9 mouse cellular contexts compared by ENCODE assay signal in genomic region chr15:77817417-77817816, GRCm38 (mm10). TPM values are rescaled to one million over a fixed set of nuclear protein-coding genes. Genes with fewer than 3 reads are reported as not detected.
A peak's percentile ranks its signal among the peaks of the same experiment; 100 is the strongest.
DNase-seq lines count a peak whose midpoint lies in the region; ATAC-seq and TF ChIP-seq lines count a peak whose summit lies in the region.
"Had no signal": no experiment of that assay in that cellular context is flagged by ENCODE, and none has a peak within 500 bp of the region (broad histone marks: within the 10 kb centered on the region; RNA-seq: fewer than 3 reads in every experiment).

No protein-coding gene starts in this region.

- no peak for TF ChIP-seq EP300 in heart, adult 2 months (IDR thresholded peaks at IDR 0.05; ENCODE audit: insufficient read depth, low read depth, low read length)

- H3K27ac ChIP-seq in heart, adult 2 months, result peak overlapping the region; percentile 91
- peak overlapping the region; percentile 41 for H3K27ac ChIP-seq in lung, embryonic 16.5 days (ENCODE audit: low read length)
- H3K27ac ChIP-seq in forebrain, embryonic 14.5 days (ENCODE audit: low read depth, low read length), result no peak overlapping the region

- peaks cover 35% of the 10 kb centered on the region for H3K36me3 ChIP-seq in heart, adult 2 months (ENCODE audit: control insufficient read depth, insufficient read depth, low read length)
- H3K36me3 ChIP-seq in lung, embryonic 16.5 days (ENCODE audit: control insufficient read depth, insufficient read depth, low read length), result no peaks in the 10 kb centered on the region; the same call in none of the 2 replicates
- peaks cover 5% of the 10 kb centered on the region for H3K36me3 ChIP-seq in forebrain, embryonic 14.5 days (ENCODE audit: control insufficient read depth, insufficient read depth, low read length)
- peaks cover 23% of the 10 kb centered on the region for H3K36me3 ChIP-seq in myocyte (ENCODE audit: control insufficient read depth, insufficient read depth)

- H3K4me2 ChIP-seq in lung, embryonic 16.5 days (ENCODE audit: low read depth, low read length), result no peak overlapping the region
- H3K4me2 ChIP-seq in forebrain, embryonic 14.5 days (ENCODE audit: low read length), result no peak overlapping the region
- H3K4me2 ChIP-seq in myocyte (ENCODE audit: low read depth), result peak overlapping the region; percentile 81

- TF ChIP-seq CTCF in heart, adult 2 months (IDR thresholded peaks at IDR 0.05), result no peak

- no peaks in the 10 kb centered on the region for H3K27me3 ChIP-seq in heart, adult 2 months (ENCODE audit: control insufficient read depth, insufficient read depth, low read length)
- H3K27me3 ChIP-seq in lung, embryonic 16.5 days (ENCODE audit: control insufficient read depth, insufficient read depth, low read depth, low read length), result no peaks in the 10 kb centered on the region
- H3K27me3 ChIP-seq in forebrain, embryonic 14.5 days (replicated peaks; ENCODE audit: control insufficient read depth, insufficient read depth, low read length), result no peaks in the 10 kb centered on the region
- no peaks in the 10 kb centered on the region for H3K27me3 ChIP-seq in myocyte (ENCODE audit: control insufficient read depth, insufficient read depth, insufficient read length)

- intact Hi-C loops in heart, adult 2 months (cut with DNase I), result no loop called here
- intact Hi-C loops in heart, postnatal 10 days (cut with DNase I), result no loop called here

- peaks cover 16% of the 10 kb centered on the region for H3K79me2 ChIP-seq in heart, adult 2 months (replicated peaks; ENCODE audit: control insufficient read depth, insufficient read depth, low read length)
- peaks cover 100% of the 10 kb centered on the region for H3K79me2 ChIP-seq in myocyte (ENCODE audit: control insufficient read depth, insufficient read depth)

- no peak for TF ChIP-seq POLR2A in heart, adult 2 months (IDR thresholded peaks at IDR 0.05; ENCODE audit: insufficient read depth, low read depth, low read length)
- peak; percentile 36 for TF ChIP-seq POLR2A in myocyte (IDR thresholded peaks at IDR 0.05; ENCODE audit: insufficient read length, low read depth)

- H3ac ChIP-seq in myocyte (ENCODE audit: control insufficient read depth, insufficient read length), result no peak overlapping the region

- peaks cover 75% of the 10 kb centered on the region for H3K4me1 ChIP-seq in heart, adult 2 months (ENCODE audit: control insufficient read depth, insufficient read depth, low read length)
- H3K4me1 ChIP-seq in lung, embryonic 16.5 days (replicated peaks; ENCODE audit: control insufficient read depth, insufficient read depth, low read length), result peaks cover 83% of the 10 kb centered on the region
- peaks cover 9% of the 10 kb centered on the region; the same call in 1 of the 2 replicates for H3K4me1 ChIP-seq in forebrain, embryonic 14.5 days (ENCODE audit: control insufficient read depth, insufficient read depth, low read length)

- peak overlapping the region; percentile 56 for H3K9ac ChIP-seq in heart, adult 2 months (ENCODE audit: low read depth, low read length)
- H3K9ac ChIP-seq in lung, embryonic 16.5 days (ENCODE audit: low read length), result peak overlapping the region; percentile 24
- peak overlapping the region; percentile 33; the same call in 1 of the 2 replicates for H3K9ac ChIP-seq in forebrain, embryonic 14.5 days (ENCODE audit: low read length)

- no peak for DNase-seq in heart, adult 2 months
- DNase-seq in heart, postnatal 10 days, result no peak
- no peak for DNase-seq in lung, postnatal 14 days
- no peak for DNase-seq in forebrain, embryonic 14.5 days (ENCODE audit: low spot score)
- DNase-seq in right cerebral cortex, adult 2 months (ENCODE audit: low spot score in 2 of 2), result no peak
- no peak for DNase-seq in layer of hippocampus, adult 18-20 months (ENCODE audit: low spot score in 2 of 2)
- DNase-seq: right cerebral cortex, postnatal 25 days had no signal

- no peak overlapping the region for H3K4me3 ChIP-seq in heart, adult 2 months
- no peak overlapping the region for H3K4me3 ChIP-seq in lung, embryonic 16.5 days (ENCODE audit: low read length)
- H3K4me3 ChIP-seq in forebrain, embryonic 14.5 days (ENCODE audit: low read depth, low read length), result no peak overlapping the region
- no peak overlapping the region for H3K4me3 ChIP-seq in myocyte

- H3K9me3 ChIP-seq in lung, embryonic 16.5 days (ENCODE audit: control insufficient read depth, low read length), result no peaks in the 10 kb centered on the region
- H3K9me3 ChIP-seq in forebrain, embryonic 14.5 days (replicated peaks; ENCODE audit: control insufficient read depth, low read length), result no peaks in the 10 kb centered on the region

- WGBS in heart, adult 2 months, result 33% methylated on average over 7 of the region's 7 CpGs
- WGBS in lung, embryonic 16.5 days, result 40% methylated on average over 7 of the region's 7 CpGs
- WGBS in forebrain, embryonic 14.5 days, result 64% methylated on average over 7 of the region's 7 CpGs

- no peak for ATAC-seq in lung, embryonic 16.5 days (ENCODE audit: low read depth)
- no peak for ATAC-seq in forebrain, embryonic 14.5 days

TF ChIP-seq in myocyte, 11 proteins besides CTCF, POLR2A, EP300 and RAD21:
- TF ChIP-seq USF1 (IDR thresholded peaks at IDR 0.05; ENCODE audit: low read depth) (no peak), POLR2AphosphoS2 (IDR thresholded peaks at IDR 0.05; ENCODE audit: insufficient read length, low read depth) (peak; percentile 55), TCF3 (IDR thresholded peaks at IDR 0.05; ENCODE audit: insufficient read length, low read depth) (no peak)

RNA-seq across cellular contexts. Expression of gene Myh9, which starts 24.6 kb away (rescaled TPM):
- total RNA-seq in heart, adult 2 months (2021), result 100 to 1,000 TPM in 1 of 2 experiments, 10 to 100 TPM in 1; 88.3 to 111 TPM
- polyA plus RNA-seq in heart, adult 2 months (2012; rRNA removed), result 30.4 and 46.8 TPM in 2 replicates
- 100 to 1,000 TPM; 206 to 221 TPM for total RNA-seq in heart, postnatal 10 days (2021)
- 71.7 and 77.6 TPM in 2 replicates for polyA plus RNA-seq in lung, embryonic 16.5 days (2015; fragmentation: Nextera tagmentation; extraction: Ambion mirVana)
- 10.8 and 14.6 TPM in 2 replicates for polyA plus RNA-seq in forebrain, embryonic 14.5 days (2014; fragmentation: Nextera tagmentation; extraction: Ambion mirVana)
- 466 TPM for polyA plus RNA-seq in myocyte (2012; fragmentation: generic; extraction: Trizol)
- total RNA-seq in layer of hippocampus, adult 18-20 months (2021), result 10 to 100 TPM; 86.7 to 88.3 TPM
